Mouse (Mus musculus): ENCODE results near the gene AC109138.7.
A peak's percentile ranks its signal among the peaks of the same experiment; 100 is the strongest.

- TF ChIP-seq CTCF (IDR thresholded peaks at IDR 0.05) (peak; percentile 96), EP300 (IDR thresholded peaks at IDR 0.05) (no peak)
These were observed 43.2 kb downstream of the AC109138.7 start for GRCm38 (mm10) chr19:4257216-4257896.
